ENCODE assay signal across 8 mouse cellular contexts in genomic region chr3:88200161-88200971, GRCm38 (mm10). TPM values are rescaled to one million over a fixed set of nuclear protein-coding genes. Genes with fewer than 3 reads are reported as not detected.
DNase-seq lines count a peak whose midpoint lies in the region; ATAC-seq lines count a peak whose summit lies in the region.

No protein-coding gene starts in this region.

- H3K36me3 ChIP-seq in lung, embryonic 16.5 days (ENCODE audit: control insufficient read depth, insufficient read depth, low read length) = no peaks in the 10 kb centered on the region
- no peaks in the 10 kb centered on the region for H3K36me3 ChIP-seq in hindbrain, embryonic 11.5 days (ENCODE audit: control insufficient read depth, insufficient read depth, low read length)
- no peaks in the 10 kb centered on the region for H3K36me3 ChIP-seq in midbrain, embryonic 11.5 days (ENCODE audit: control insufficient read depth, insufficient read depth, low read length)

- 1% methylated on average over 61 of the region's 61 CpGs for WGBS in lung, embryonic 16.5 days
- WGBS in hindbrain, embryonic 11.5 days = 0% methylated on average over 58 of the region's 61 CpGs
- WGBS in midbrain, embryonic 11.5 days = under 1% methylated on average over 61 of the region's 61 CpGs

- H3K9ac ChIP-seq in lung, embryonic 16.5 days (ENCODE audit: low read length) = no peak overlapping the region
- peak overlapping the region; percentile 84 for H3K9ac ChIP-seq in hindbrain, embryonic 11.5 days (ENCODE audit: low read depth, low read length)
- H3K9ac ChIP-seq in midbrain, embryonic 11.5 days (ENCODE audit: low read length) = peak overlapping the region; percentile 63

- DNase-seq in cerebellum, adult 11-12 months = no peak
- no peak for DNase-seq in lung, postnatal 36 days
- peak; percentile 66 for DNase-seq in hindbrain, embryonic 11.5 days (ENCODE audit: low spot score)
- DNase-seq in midbrain, embryonic 11.5 days (ENCODE audit: low spot score, missing footprints) = peak; percentile 97
- no peak for DNase-seq in thymus, adult 18-20 months

- peak overlapping the region; percentile 38 for H3K4me3 ChIP-seq in lung, embryonic 16.5 days (ENCODE audit: low read length)
- H3K4me3 ChIP-seq in hindbrain, embryonic 11.5 days (ENCODE audit: low read depth, low read length) = peak overlapping the region; percentile 44
- H3K4me3 ChIP-seq in midbrain, embryonic 11.5 days (ENCODE audit: low read depth, low read length) = peak overlapping the region; percentile 30

- peak overlapping the region; percentile 53 for H3K4me2 ChIP-seq in lung, embryonic 16.5 days (ENCODE audit: low read depth, low read length)
- H3K4me2 ChIP-seq in hindbrain, embryonic 11.5 days (replicated peaks; ENCODE audit: low read depth, low read length) = peak overlapping the region; percentile 86
- H3K4me2 ChIP-seq in midbrain, embryonic 11.5 days = peak overlapping the region; percentile 44

- peaks cover 83% of the 10 kb centered on the region for H3K27me3 ChIP-seq in lung, embryonic 16.5 days (ENCODE audit: control insufficient read depth, insufficient read depth, low read depth, low read length)
- peaks cover 58% of the 10 kb centered on the region for H3K27me3 ChIP-seq in hindbrain, embryonic 11.5 days (ENCODE audit: control insufficient read depth, insufficient read depth, low read length)
- peaks cover 98% of the 10 kb centered on the region for H3K27me3 ChIP-seq in midbrain, embryonic 11.5 days (ENCODE audit: control insufficient read depth, insufficient read depth, low read length)

- ATAC-seq in cerebellum, adult (ENCODE audit: insufficient number of reproducible peaks, low FRiP score, low TSS enrichment) = peak; percentile 13; the same call in 1 of the 2 replicates
- ATAC-seq in lung, embryonic 16.5 days (ENCODE audit: low read depth) = no peak
- ATAC-seq in hindbrain, embryonic 11.5 days (ENCODE audit: low FRiP score) = no peak
- no peak for ATAC-seq in midbrain, embryonic 11.5 days (ENCODE audit: low FRiP score)
- no peak for ATAC-seq in inflammation-experienced regulatory T-cells, adult 6 months

- H3K4me1 ChIP-seq in lung, embryonic 16.5 days (replicated peaks; ENCODE audit: control insufficient read depth, insufficient read depth, low read length) = peaks cover 6% of the 10 kb centered on the region; the same call in 1 of the 2 replicates
- H3K4me1 ChIP-seq in hindbrain, embryonic 11.5 days (replicated peaks; ENCODE audit: control insufficient read depth, insufficient read depth, low read length) = peaks cover 27% of the 10 kb centered on the region
- H3K4me1 ChIP-seq in midbrain, embryonic 11.5 days (ENCODE audit: control insufficient read depth, insufficient read depth, low read length) = peaks cover 44% of the 10 kb centered on the region

- H3K27ac ChIP-seq in lung, embryonic 16.5 days (ENCODE audit: low read length) = no peak overlapping the region
- H3K27ac ChIP-seq in hindbrain, embryonic 11.5 days (ENCODE audit: low read depth, low read length) = peak overlapping the region; percentile 72
- H3K27ac ChIP-seq in midbrain, embryonic 11.5 days (ENCODE audit: low read depth, low read length) = no peak overlapping the region; the same call in 1 of the 2 replicates

- no peaks in the 10 kb centered on the region for H3K9me3 ChIP-seq in lung, embryonic 16.5 days (ENCODE audit: control insufficient read depth, low read length)
- no peaks in the 10 kb centered on the region for H3K9me3 ChIP-seq in hindbrain, embryonic 11.5 days (ENCODE audit: control insufficient read depth, low read length)
- H3K9me3 ChIP-seq in midbrain, embryonic 11.5 days (ENCODE audit: control insufficient read depth, low read length) = no peaks in the 10 kb centered on the region

RNA-seq across cellular contexts. Expression of gene Rhbg, which starts 54.1 kb away (rescaled TPM):
- 0.69 and 1.0 TPM in 2 replicates for polyA plus RNA-seq in lung, embryonic 16.5 days (2015; fragmentation: Nextera tagmentation; extraction: Ambion mirVana)
- 0.13 and 0.25 TPM in 2 replicates for polyA plus RNA-seq in hindbrain, embryonic 11.5 days (2014; fragmentation: Nextera tagmentation; extraction: Ambion mirVana)
- polyA plus RNA-seq in midbrain, embryonic 11.5 days (2014; fragmentation: Nextera tagmentation; extraction: Ambion mirVana) = 0.15 TPM in 1 of 2 replicates, not detected in the other
- not detected for polyA plus RNA-seq in inflammation-experienced regulatory T-cells, adult 6 months (2017; shearing (Covaris generic))

RNA-seq across cellular contexts. Expression of gene Mef2d, which starts 58.2 kb away (rescaled TPM):
- 19.9 and 22.9 TPM in 2 replicates for polyA plus RNA-seq in lung, embryonic 16.5 days (2015; fragmentation: Nextera tagmentation; extraction: Ambion mirVana)
- polyA plus RNA-seq in hindbrain, embryonic 11.5 days (2014; fragmentation: Nextera tagmentation; extraction: Ambion mirVana) = 12.0 and 12.3 TPM in 2 replicates
- 9.0 and 10.9 TPM in 2 replicates for polyA plus RNA-seq in midbrain, embryonic 11.5 days (2014; fragmentation: Nextera tagmentation; extraction: Ambion mirVana)
- polyA plus RNA-seq in inflammation-experienced regulatory T-cells, adult 6 months (2017; shearing (Covaris generic)) = 10 to 100 TPM; 16.6 to 32.0 (median 27.7) TPM

Comparison
In these comparisons a context has a peak if more than half of its experiments do, and no peak if none do; other contexts are left out.
1. DNase-seq: peak in hindbrain, embryonic 11.5 days (single experiment) and midbrain, embryonic 11.5 days (single experiment); none in cerebellum, adult 11-12 months (single experiment), lung, postnatal 36 days (single experiment) and thymus, adult 18-20 months (0 of 2).
2. Peak in every context shown above with its lines, with median percentiles within 50 percentile points of each other: H3K4me2 ChIP-seq and H3K4me3 ChIP-seq.